28 mouse cellular contexts compared by ENCODE assay signal in the genomic region with DNA sequence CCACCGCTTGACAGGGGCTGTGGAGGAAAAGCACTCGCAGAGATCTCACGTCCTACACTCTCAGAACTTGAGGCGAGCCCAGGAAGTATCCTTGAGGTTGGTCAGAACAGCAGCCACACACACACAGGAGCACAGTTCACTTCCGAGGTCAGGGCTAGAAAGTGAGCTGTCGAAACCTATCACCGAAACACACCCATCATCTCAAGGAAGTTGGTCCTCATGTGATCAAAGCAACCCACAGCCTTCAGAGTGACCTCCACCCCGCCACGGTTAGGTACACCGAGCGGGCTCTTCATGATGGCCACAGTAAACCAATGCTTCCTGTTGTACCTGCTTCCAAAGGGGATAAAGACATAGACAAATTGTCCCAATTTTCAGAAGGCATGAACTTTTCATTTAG. TPM values are rescaled to one million over a fixed set of nuclear protein-coding genes. Genes with fewer than 3 reads are reported as not detected.
A peak's percentile ranks its signal among the peaks of the same experiment; 100 is the strongest.
DNase-seq lines count a peak whose midpoint lies in the region; TF ChIP-seq lines count a peak whose summit lies in the region.
"Had no signal": no experiment of that assay in that cellular context is flagged by ENCODE, and none has a peak within 500 bp of the region (broad histone marks: within the 10 kb centered on the region; RNA-seq: fewer than 3 reads in every experiment).

No protein-coding gene starts in this region.

- dilution Hi-C loops in CH12.LX (cut with MboI; ENCODE audit: extremely low pct_ligation_motif_present, extremely low pct_unique_long_range_greater_than_20kb, low sequenced_read_pairs) = no loop called here

- H3K9ac ChIP-seq in CH12.LX (ENCODE audit: insufficient read depth, low read depth) = no peak overlapping the region
- H3K9ac ChIP-seq: embryonic facial prominence, embryonic 13.5 days; embryonic facial prominence, embryonic 15.5 days; forebrain, embryonic 12.5 days had no signal

- peaks cover 10 to 15% of the 10 kb centered on the region in 2 experiments for H3K4me1 ChIP-seq in CH12.LX (ENCODE audit: control insufficient read depth in 1 of 2, insufficient read depth in 2 of 2)
- H3K4me1 ChIP-seq: embryonic facial prominence, embryonic 13.5 days; embryonic facial prominence, embryonic 15.5 days; forebrain, embryonic 12.5 days had no signal

- no peak for TF ChIP-seq RAD21 in CH12.LX (IDR thresholded peaks at IDR 0.05; ENCODE audit: low read depth, low read length)

- peak overlapping the region; percentile 68 for H3K4me2 ChIP-seq in CH12.LX (ENCODE audit: insufficient read depth, low read depth, poor library complexity, severe bottlenecking)
- H3K4me2 ChIP-seq: embryonic facial prominence, embryonic 13.5 days; embryonic facial prominence, embryonic 15.5 days; forebrain, embryonic 12.5 days had no signal

- no peaks in the 10 kb centered on the region for H3K79me2 ChIP-seq in CH12.LX (replicated peaks; ENCODE audit: control insufficient read depth, extremely low read depth, insufficient read depth, poor library complexity, severe bottlenecking)

- peaks cover 49% of the 10 kb centered on the region for H3K27me3 ChIP-seq in CH12.LX (replicated peaks)

- no peaks in the 10 kb centered on the region for H3K9me3 ChIP-seq in CH12.LX (replicated peaks; ENCODE audit: low read length)
- H3K9me3 ChIP-seq: embryonic facial prominence, embryonic 13.5 days; embryonic facial prominence, embryonic 15.5 days; forebrain, embryonic 10.5 days; forebrain, embryonic 12.5 days had no signal

- in situ Hi-C loops in CH12.LX (cut with MboI; ENCODE audit: low pct_ligation_motif_present, low pct_unique_long_range_greater_than_20kb, low sequenced_read_pairs) = loop anchor here (5.0 kb wide), 1 partner anchor 97 kb away; no protein-coding TSS in a partner anchor

- peak; percentile 21 for DNase-seq in adrenal gland, adult 8-10 months
- no peak for DNase-seq in adrenal gland, postnatal 25 days
- peak; percentile 24 for DNase-seq in 416B (ENCODE audit: low read depth)
- DNase-seq in CH12.LX (ENCODE audit: extremely low read depth) = peak; percentile 51
- no peak for DNase-seq in cerebellum, adult 9-10 months
- DNase-seq in layer of hippocampus, postnatal 14 days (ENCODE audit: low spot score in 2 of 2) = no peak
- DNase-seq: adrenal gland, postnatal 10 days; B cell, adult 2 months; cerebellum, adult 11-12 months; cerebellum, adult 2 months; cerebellum, adult 9-11 months; cerebellum, postnatal 14 days; cerebellum, postnatal 36 days; embryo, embryonic 11 days had no signal

- peak overlapping the region; percentile 63 for H3K27ac ChIP-seq in CH12.LX (ENCODE audit: insufficient read depth, low read depth)
- H3K27ac ChIP-seq: embryonic facial prominence, embryonic 13.5 days; embryonic facial prominence, embryonic 15.5 days; forebrain, embryonic 10.5 days; forebrain, embryonic 12.5 days had no signal

- no peaks in the 10 kb centered on the region for H3K36me3 ChIP-seq in CH12.LX (replicated peaks in 1 of 2; ENCODE audit: control insufficient read depth in 1 of 2, insufficient read depth in 1 of 2, low read length in 1 of 2)
- H3K36me3 ChIP-seq: embryonic facial prominence, embryonic 13.5 days; embryonic facial prominence, embryonic 15.5 days; forebrain, embryonic 10.5 days; forebrain, embryonic 12.5 days had no signal

- peak; percentile 40; the same call in 1 of the 2 replicates for TF ChIP-seq POLR2A in CH12.LX (IDR thresholded peaks at IDR 0.05; ENCODE audit: low read depth, low read length)

- no peak for TF ChIP-seq EP300 in CH12.LX (IDR thresholded peaks at IDR 0.05; ENCODE audit: low read length)

- H3K4me3 ChIP-seq in CH12.LX (replicated peaks in 1 of 3; ENCODE audit: low read depth in 2 of 3, low read length in 2 of 3, poor library complexity in 1 of 3) = peak overlapping the region in 2 of 3 experiments; percentile 31 to 48
- H3K4me3 ChIP-seq: embryonic facial prominence, embryonic 13.5 days; embryonic facial prominence, embryonic 15.5 days; erythroblast, embryonic 14.5 days; forebrain, embryonic 10.5 days; forebrain, embryonic 12.5 days had no signal

- TF ChIP-seq CTCF in CH12.LX (conservative IDR thresholded peaks at IDR 0.05 in 1 of 2, IDR thresholded peaks at IDR 0.05 in 1 of 2; ENCODE audit: low read depth in 2 of 2, low read length in 2 of 2) = no peak

TF ChIP-seq in CH12.LX, 34 proteins besides CTCF, POLR2A, EP300 and RAD21:
- TF ChIP-seq GABPA (IDR thresholded peaks at IDR 0.05; ENCODE audit: insufficient replicate concordance, low read depth, low read length) = no peak
- peak; percentile 43; the same call in 1 of the 2 replicates for TF ChIP-seq CHD2 (IDR thresholded peaks at IDR 0.05; ENCODE audit: low read length)
- no peak for TF ChIP-seq SIN3A (IDR thresholded peaks at IDR 0.05; ENCODE audit: low read length)
- TF ChIP-seq HCFC1 (IDR thresholded peaks at IDR 0.05; ENCODE audit: low read depth, low read length) = peak; percentile 65
- TF ChIP-seq ELF1 (IDR thresholded peaks at IDR 0.05; ENCODE audit: low read depth, low read length) = peak; percentile 62
- TF ChIP-seq TBP (conservative IDR thresholded peaks at IDR 0.05; ENCODE audit: low read depth, low read length) = 0 out of 2 replicates have a peak, but pooled peaks have one; percentile 33
- TF ChIP-seq TCF12 (IDR thresholded peaks at IDR 0.05; ENCODE audit: low read depth, low read length) = no peak
- TF ChIP-seq IRF4 (IDR thresholded peaks at IDR 0.05; ENCODE audit: low read depth, low read length) = peak; percentile 9; the same call in 1 of the 2 replicates
- TF ChIP-seq BHLHE40 (IDR thresholded peaks at IDR 0.05; ENCODE audit: low read depth, low read length) = peak; percentile 75
- peak; percentile 15; the same call in 1 of the 2 replicates for TF ChIP-seq ETS1 (conservative IDR thresholded peaks at IDR 0.05; ENCODE audit: low read depth, low read length)
- no peak for TF ChIP-seq MEF2A (IDR thresholded peaks at IDR 0.05; ENCODE audit: borderline replicate concordance, low read depth, low read length)
- TF ChIP-seq NRF1 (IDR thresholded peaks at IDR 0.05; ENCODE audit: low read depth, low read length) = no peak
- TF ChIP-seq USF1 (IDR thresholded peaks at IDR 0.05; ENCODE audit: low read depth, low read length) = peak; percentile 53
- peak; percentile 61; the same call in 1 of the 2 replicates for TF ChIP-seq MXI1 (IDR thresholded peaks at IDR 0.05; ENCODE audit: low read depth, low read length)
- TF ChIP-seq MAX (IDR thresholded peaks at IDR 0.05; ENCODE audit: low read length) = peak; percentile 60; the same call in 1 of the 2 replicates
- TF ChIP-seq CHD1 (IDR thresholded peaks at IDR 0.05; ENCODE audit: low read depth, low read length) = no peak
- peak; percentile 46; the same call in 1 of the 2 replicates for TF ChIP-seq ZMIZ1 (IDR thresholded peaks at IDR 0.05; ENCODE audit: low read depth, low read length)

RNA-seq across cellular contexts. Expression of a gene that starts 3.1 kb away (rescaled TPM):
- under 1 TPM in 2 of 4 experiments, not detected in 2; 0.06 to 0.07 TPM for total RNA-seq in adrenal gland, adult 8-10 months (2022)
- total RNA-seq in adrenal gland, postnatal 25 days (2021) = not detected in 2 replicates
- 0.25 TPM in 2 replicates for total RNA-seq in CH12.LX (2012; rRNA removed)
- 0.20 TPM in 1 of 2 replicates, not detected in the other for total RNA-seq in CH12.LX (2014; rRNA removed)
- not detected in 2 replicates for polyA plus RNA-seq in CH12.LX (2012; ENCODE audit: insufficient read length, low read depth)
- not detected for total RNA-seq in layer of hippocampus, postnatal 14 days (2021)
- total RNA-seq: common myeloid progenitor, adult 5-6 weeks; ES-E14; MEL had no signal
- polyA plus RNA-seq: activated CD4-positive, CD25-positive, alpha-beta regulatory T cell, adult 4 months; CD4-positive, CD25-positive, alpha-beta regulatory T cell, adult 4 months; cerebellum, adult 2 months; embryonic facial prominence, embryonic 11.5 days; embryonic facial prominence, embryonic 13.5 days; embryonic facial prominence, embryonic 15.5 days; erythroblast, embryonic 14.5 days; forebrain, embryonic 10.5 days; forebrain, embryonic 14.5 days; forebrain, embryonic 16.5 days; frontal cortex, adult 2 months had no signal

RNA-seq across cellular contexts. Expression of a gene that starts 19.5 kb away (rescaled TPM):
- total RNA-seq in adrenal gland, adult 8-10 months (2022) = under 1 TPM in 1 of 4 experiments, not detected in 3; 0.12 TPM
- total RNA-seq in adrenal gland, postnatal 25 days (2021) = not detected in 2 replicates
- total RNA-seq in CH12.LX (2012; rRNA removed) (not detected in 2 replicates), CH12.LX (2014; rRNA removed) (not detected in 2 replicates)
- polyA plus RNA-seq in CH12.LX (2012; ENCODE audit: insufficient read length, low read depth) = not detected in 2 replicates
- not detected for total RNA-seq in layer of hippocampus, postnatal 14 days (2021)
- total RNA-seq: adrenal gland, postnatal 10 days; common myeloid progenitor, adult 5-6 weeks; ES-E14; MEL had no signal
- polyA plus RNA-seq: activated CD4-positive, CD25-positive, alpha-beta regulatory T cell, adult 4 months; CD4-positive, CD25-positive, alpha-beta regulatory T cell, adult 4 months; cerebellum, adult 2 months; embryonic facial prominence, embryonic 11.5 days; embryonic facial prominence, embryonic 13.5 days; embryonic facial prominence, embryonic 15.5 days; erythroblast, embryonic 14.5 days; forebrain, embryonic 10.5 days; forebrain, embryonic 12.5 days; forebrain, embryonic 14.5 days; forebrain, embryonic 16.5 days; frontal cortex, adult 2 months had no signal

RNA-seq across cellular contexts. Expression of a gene that starts 30.5 kb away (rescaled TPM):
- not detected for total RNA-seq in adrenal gland, adult 8-10 months (2022)
- total RNA-seq in adrenal gland, postnatal 25 days (2021) = not detected in 2 replicates
- not detected in 2 replicates for total RNA-seq in CH12.LX (2012; rRNA removed)
- total RNA-seq in CH12.LX (2014; rRNA removed) = not detected in 2 replicates
- not detected in 2 replicates for polyA plus RNA-seq in CH12.LX (2012; ENCODE audit: insufficient read length, low read depth)
- total RNA-seq in layer of hippocampus, postnatal 14 days (2021) = not detected
- total RNA-seq: adrenal gland, postnatal 10 days; common myeloid progenitor, adult 5-6 weeks; ES-E14; MEL had no signal
- polyA plus RNA-seq: CD4-positive, CD25-positive, alpha-beta regulatory T cell, adult 4 months; cerebellum, adult 2 months; embryonic facial prominence, embryonic 11.5 days; embryonic facial prominence, embryonic 13.5 days; embryonic facial prominence, embryonic 15.5 days; erythroblast, embryonic 14.5 days; forebrain, embryonic 10.5 days; forebrain, embryonic 12.5 days; forebrain, embryonic 14.5 days; forebrain, embryonic 16.5 days; frontal cortex, adult 2 months had no signal

RNA-seq across cellular contexts. Expression of a gene that starts 41.7 kb away (rescaled TPM):
- total RNA-seq in adrenal gland, adult 8-10 months (2022) = 100 to 1,000 TPM; 209 to 284 (median 255) TPM
- total RNA-seq in adrenal gland, postnatal 25 days (2021) = 337 and 339 TPM in 2 replicates
- total RNA-seq in CH12.LX (2012; rRNA removed) (103 and 111 TPM in 2 replicates), CH12.LX (2014; rRNA removed) (139 and 142 TPM in 2 replicates)
- 230 and 296 TPM in 2 replicates for polyA plus RNA-seq in CH12.LX (2012; ENCODE audit: insufficient read length, low read depth)
- 100 to 1,000 TPM; 261 to 268 TPM for total RNA-seq in layer of hippocampus, postnatal 14 days (2021)

RNA-seq across cellular contexts. Expression of a gene that starts 55.7 kb away (rescaled TPM):
- total RNA-seq in adrenal gland, adult 8-10 months (2022) = not detected
- not detected in 2 replicates for total RNA-seq in adrenal gland, postnatal 25 days (2021)
- total RNA-seq in CH12.LX (2012; rRNA removed) (not detected in 2 replicates), CH12.LX (2014; rRNA removed) (not detected in 2 replicates)
- not detected in 2 replicates for polyA plus RNA-seq in CH12.LX (2012; ENCODE audit: insufficient read length, low read depth)
- not detected for total RNA-seq in layer of hippocampus, postnatal 14 days (2021)
- total RNA-seq: adrenal gland, postnatal 10 days; common myeloid progenitor, adult 5-6 weeks; ES-E14; MEL had no signal
- polyA plus RNA-seq: activated CD4-positive, CD25-positive, alpha-beta regulatory T cell, adult 4 months; CD4-positive, CD25-positive, alpha-beta regulatory T cell, adult 4 months; cerebellum, adult 2 months; embryonic facial prominence, embryonic 11.5 days; embryonic facial prominence, embryonic 13.5 days; embryonic facial prominence, embryonic 15.5 days; erythroblast, embryonic 14.5 days; forebrain, embryonic 10.5 days; forebrain, embryonic 12.5 days; forebrain, embryonic 14.5 days; forebrain, embryonic 16.5 days; frontal cortex, adult 2 months had no signal

Comparison
In these comparisons a context has a peak if more than half of its experiments do, and no peak if none do; other contexts are left out.
1. DNase-seq: peak in adrenal gland, adult 8-10 months (single experiment), 416B (single experiment) and CH12.LX (single experiment); none in adrenal gland, postnatal 25 days (single experiment), cerebellum, adult 9-10 months (single experiment) and layer of hippocampus, postnatal 14 days (0 of 2).